Mouse (Mus musculus) cortical plate, adult 2 months (tissue): ENCODE measurements around the gene AI837181.

Experiments used
- CTCF ChIP-seq: fragments of 200-500 bp; IDR thresholded peaks from 2 replicates; pipeline ENCODE4 v1.5.1; 2011; ENCODE audit warnings: mild to moderate bottlenecking, control low read depth, low read length; ENCODE audit not compliant: insufficient read depth; ENCODE audit errors: extremely low read depth
- POLR2A ChIP-seq: fragments of 200-500 bp; IDR thresholded peaks from 2 replicates; pipeline ENCODE4 v1.6.1; 2011; ENCODE audit warnings: mild to moderate bottlenecking, low read length, control low read depth; ENCODE audit not compliant: insufficient read depth; ENCODE audit errors: extremely low read depth

DNA sequence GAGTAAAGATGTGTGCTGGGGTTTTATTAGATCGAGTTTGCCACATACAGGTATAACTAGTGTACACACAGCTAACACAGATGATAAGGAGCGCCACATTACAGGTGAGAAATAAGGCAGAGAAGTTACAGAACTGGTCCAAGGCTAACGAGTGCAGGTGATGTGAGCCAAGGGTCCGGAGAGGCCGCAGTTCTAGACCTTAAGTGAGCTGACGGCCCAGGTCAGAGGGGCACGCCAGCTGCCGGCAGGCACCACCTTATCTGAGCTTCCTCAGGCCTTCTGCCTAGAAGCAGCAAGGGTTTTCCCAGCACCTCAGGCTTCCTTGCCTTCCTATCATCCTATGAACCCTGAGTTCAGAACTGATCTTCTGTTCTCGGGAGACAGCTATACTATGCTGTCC lies 5.3 kb upstream of the AI837181 start:
- no peak for TF ChIP-seq POLR2A
- TF ChIP-seq CTCF: no peak
